Mouse (Mus musculus) neural tube, embryonic 11.5 days (tissue): ENCODE data around the gene Plk2. TPM values are rescaled to one million over a fixed set of nuclear protein-coding genes. Genes with fewer than 3 reads are reported as not detected.

ENCODE experiments used
- ATAC-seq: fragments of 200-750 bp; cut with Nextera tagmentation; 2 replicates; pipeline ENCODE4 v1.8.0; 2017; ENCODE audit warnings: moderate number of reproducible peaks, mild to moderate bottlenecking, moderate TSS enrichment, moderate library complexity; ENCODE audit not compliant: insufficient read depth, low FRiP score, low TSS enrichment
- DNase-seq: peaks from one replicate; pipeline ENCODE4 v3.0.0-alpha.2; 2015; ENCODE audit warnings: low spot score
- H3K27ac ChIP-seq: fragments of 300-500 bp; sonication (generic); 2 replicates; pipeline ENCODE4 v1.5.1; 2014; ENCODE audit warnings: low read depth, mild to moderate bottlenecking, low read length
- H3K27me3 ChIP-seq: fragments of 300-500 bp; sonication (generic); 2 replicates; pipeline ENCODE4 v1.6.1; 2014; ENCODE audit warnings: mild to moderate bottlenecking, low read length, mixed read lengths; ENCODE audit not compliant: control insufficient read depth, insufficient read depth
- H3K36me3 ChIP-seq: fragments of 300-500 bp; sonication (generic); 2 replicates; pipeline ENCODE4 v1.6.1; 2014; ENCODE audit warnings: mild to moderate bottlenecking, low read length, moderate library complexity, mixed read lengths; ENCODE audit not compliant: control insufficient read depth, insufficient read depth
- H3K4me1 ChIP-seq: fragments of 300-500 bp; sonication (generic); 2 replicates; pipeline ENCODE4 v1.6.1; 2014; ENCODE audit warnings: low read length, mixed read lengths; ENCODE audit not compliant: control insufficient read depth, insufficient read depth
- H3K4me2 ChIP-seq: fragments of 300-500 bp; sonication (generic); 2 replicates; pipeline ENCODE4 v1.6.1; 2014; ENCODE audit warnings: low read depth, mild to moderate bottlenecking, moderate library complexity
- H3K4me3 ChIP-seq: fragments of 300-500 bp; sonication (generic); 2 replicates; pipeline ENCODE4 v1.5.1; 2014; ENCODE audit warnings: low read depth, low read length
- H3K9ac ChIP-seq: fragments of 300-500 bp; sonication (generic); 2 replicates; pipeline ENCODE4 v1.6.1; 2014; ENCODE audit warnings: mild to moderate bottlenecking, low read length
- H3K9me3 ChIP-seq: fragments of 300-500 bp; sonication (generic); 2 replicates; pipeline ENCODE4 v1.6.1; 2016; ENCODE audit warnings: low read length; ENCODE audit not compliant: control insufficient read depth
- WGBS: fragments of 180-500 bp; shearing (Covaris S2); extraction: QIAGEN DNeasy Blood & Tissue Kit; methylation state at CpG from one replicate; pipeline ENCODE4 v1.1.7; 2014; 5-methylcytosine and 5-hydroxymethylcytosine counted together
- polyA plus RNA-seq: library from polyadenylated mRNA; unstranded; fragments of >200 nt; fragmentation: Nextera tagmentation; extraction: Ambion mirVana; gene quantifications from 2 replicates; pipeline ENCODE4 v1.2.1, GENCODE M21; 2014

Gene Plk2
- polyA plus RNA-seq, 1 experiment from 2014 or later = 98.2 TPM

- ATAC-seq = no peak
- no peak for DNase-seq
- Histone ChIP-seq H3K27ac (no peak overlapping the region), H3K9me3 (no peaks in the 10 kb centered on the region), H3K4me3 (no peak overlapping the region), H3K4me1 (peaks cover 4% of the 10 kb centered on the region; the same call in 1 of the 2 replicates), H3K27me3 (no peaks in the 10 kb centered on the region), H3K36me3 (no peaks in the 10 kb centered on the region), H3K9ac (no peak overlapping the region), H3K4me2 (no peak overlapping the region)
- WGBS = 77% methylated on average over 6 of the region's 6 CpGs
Observed at GRCm38 (mm10) chr13:110446434-110446833, 51.6 kb downstream of the Plk2 start.

GRCm38 (mm10) chr13:110450056-110450455, 55.2 kb downstream of the Plk2 start:
- H3K9me3 ChIP-seq = no peaks in the 10 kb centered on the region
- no peak overlapping the region for H3K9ac ChIP-seq
- H3K4me2 ChIP-seq = no peak overlapping the region
- H3K4me3 ChIP-seq = no peak overlapping the region
- WGBS = 79% methylated on average over 4 of the region's 4 CpGs
- no peak overlapping the region for H3K27ac ChIP-seq
- no peak for ATAC-seq
- H3K36me3 ChIP-seq = no peaks in the 10 kb centered on the region
- no peak for DNase-seq
- peaks cover 2% of the 10 kb centered on the region; the same call in 1 of the 2 replicates for H3K4me1 ChIP-seq
- no peaks in the 10 kb centered on the region for H3K27me3 ChIP-seq

Other genes with a start within 250 kb of the Plk2 start
- gene Rab3c, start 114.0 kb upstream of the Plk2 start, polyA plus RNA-seq = 45.3 and 47.5 TPM in 2 replicates
- 0.15 TPM in 1 of 2 replicates, not detected in the other for gene Gapt, start 37.8 kb upstream of the Plk2 start, polyA plus RNA-seq